Mouse (Mus musculus) embryonic fibroblast, embryonic 13.5 days (primary cell): ENCODE results near the gene Pmfbp1.

Experiments used
- CTCF ChIP-seq: IDR thresholded peaks from 2 replicates; pipeline ENCODE4 v1.5.1; 2011; ENCODE audit warnings: mild to moderate bottlenecking, control low read depth, low read length, moderate library complexity, borderline replicate concordance; ENCODE audit not compliant: insufficient read depth
- POLR2A ChIP-seq: IDR thresholded peaks from 2 replicates; pipeline ENCODE4 v1.6.1; 2011; ENCODE audit warnings: low read depth, mild to moderate bottlenecking, control low read depth, low read length, moderate library complexity

DNA sequence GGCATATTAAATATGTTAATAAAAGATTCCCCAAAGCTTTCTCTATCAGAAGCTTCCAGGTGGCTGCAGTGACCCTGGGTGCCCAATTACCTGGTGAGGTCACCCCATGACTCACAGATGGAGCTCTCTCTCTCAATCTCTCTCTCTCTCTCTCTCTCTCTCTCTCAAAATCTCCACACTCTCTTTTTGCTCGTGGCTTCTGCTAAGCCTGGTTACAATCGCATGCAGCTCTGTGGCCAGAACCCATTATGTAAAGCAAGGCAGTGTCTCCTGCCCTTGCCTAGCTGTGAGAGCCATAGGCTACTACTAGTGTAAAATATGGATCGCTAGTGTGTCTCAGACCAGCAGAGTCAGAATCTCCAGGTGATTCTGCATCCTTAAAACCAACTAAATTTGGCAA, 28.1 kb upstream of the Pmfbp1 start:
- no peak for TF ChIP-seq CTCF
- no peak for TF ChIP-seq POLR2A
